Mouse (Mus musculus) midbrain, embryonic 12.5 days (tissue): ENCODE data around the gene Cacng2. TPM values are rescaled to one million over a fixed set of nuclear protein-coding genes. Genes with fewer than 3 reads are reported as not detected.

ENCODE experiments used
- polyA plus RNA-seq: library from polyadenylated mRNA; unstranded; fragments of >200 nt; fragmentation: Nextera tagmentation; extraction: Ambion mirVana; gene quantifications from 2 replicates; pipeline ENCODE4 v1.2.1, GENCODE M21; 2016

The Cacng2 gene
- polyA plus RNA-seq, 1 experiment from 2014 or later = 3.1 TPM

Other genes starting within 250 kb of the Cacng2 start
- gene Txn2, start 191.0 kb downstream of the Cacng2 start, polyA plus RNA-seq = 206 and 210 TPM in 2 replicates
- gene Foxred2, start 163.3 kb downstream of the Cacng2 start, polyA plus RNA-seq = 6.2 and 6.8 TPM in 2 replicates
- 219 and 233 TPM in 2 replicates for gene Eif3d, start 149.2 kb downstream of the Cacng2 start, polyA plus RNA-seq
- gene Ift27, start 54.1 kb upstream of the Cacng2 start, polyA plus RNA-seq = 114 and 120 TPM in 2 replicates
- gene Pvalb, start 86.4 kb upstream of the Cacng2 start, polyA plus RNA-seq = 0.38 TPM in 1 of 2 replicates, not detected in the other
- 3.7 and 4.6 TPM in 2 replicates for gene Ncf4, start 124.8 kb upstream of the Cacng2 start, polyA plus RNA-seq
- 0.18 and 0.52 TPM in 2 replicates for gene Csf2rb2, start 185.7 kb upstream of the Cacng2 start, polyA plus RNA-seq
- gene Csf2rb, start 205.7 kb upstream of the Cacng2 start, polyA plus RNA-seq = 0.97 and 1.1 TPM in 2 replicates